Mouse (Mus musculus): Measurements from ENCODE around the gene Abcd4.

Abcd4 gene

DNA sequence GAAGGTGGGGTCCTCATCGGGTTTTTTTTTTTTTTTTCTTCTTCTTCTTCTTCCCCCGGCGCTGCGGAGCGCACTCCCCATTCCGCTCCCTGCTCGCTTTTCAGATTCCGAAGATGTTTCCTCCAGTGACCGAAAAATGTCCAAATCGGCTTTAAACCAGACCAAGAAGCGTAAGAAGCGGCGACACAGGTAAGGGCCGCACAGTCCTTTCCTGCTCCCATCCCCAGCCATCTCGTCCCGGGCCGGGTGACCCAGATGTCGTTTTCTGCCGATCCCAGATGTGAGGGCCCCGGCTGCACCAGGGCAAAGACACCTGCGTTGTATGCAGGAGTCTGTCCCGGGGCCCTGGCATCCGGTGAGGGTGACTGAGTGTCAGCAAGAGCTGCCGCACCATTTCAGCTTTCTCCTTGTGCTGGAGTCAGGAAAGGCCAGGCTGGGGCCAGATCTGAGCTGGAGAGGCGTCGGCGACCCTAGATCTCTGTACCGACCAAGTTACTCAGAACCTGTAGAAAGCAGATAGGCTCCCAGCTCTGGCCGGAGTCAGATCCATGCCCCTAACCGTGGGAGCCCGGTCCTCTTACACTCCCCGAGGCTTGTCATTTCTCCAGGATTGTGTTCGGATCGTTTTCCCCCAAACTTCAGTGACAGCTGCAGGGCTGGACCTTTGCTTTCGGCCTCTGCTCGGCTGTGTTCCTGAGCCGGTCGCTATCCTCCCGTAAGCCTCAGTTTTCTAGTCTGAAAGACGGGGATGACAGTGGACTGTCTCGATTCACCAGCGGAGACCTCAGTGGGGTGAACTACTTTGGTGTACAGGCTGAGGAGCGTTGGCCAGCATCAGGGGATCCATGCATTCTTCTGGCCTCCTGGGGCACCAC is 45.5 kb downstream of the Abcd4 start:
- DNase-seq (ENCODE audit: low spot score), result no peak

DNA sequence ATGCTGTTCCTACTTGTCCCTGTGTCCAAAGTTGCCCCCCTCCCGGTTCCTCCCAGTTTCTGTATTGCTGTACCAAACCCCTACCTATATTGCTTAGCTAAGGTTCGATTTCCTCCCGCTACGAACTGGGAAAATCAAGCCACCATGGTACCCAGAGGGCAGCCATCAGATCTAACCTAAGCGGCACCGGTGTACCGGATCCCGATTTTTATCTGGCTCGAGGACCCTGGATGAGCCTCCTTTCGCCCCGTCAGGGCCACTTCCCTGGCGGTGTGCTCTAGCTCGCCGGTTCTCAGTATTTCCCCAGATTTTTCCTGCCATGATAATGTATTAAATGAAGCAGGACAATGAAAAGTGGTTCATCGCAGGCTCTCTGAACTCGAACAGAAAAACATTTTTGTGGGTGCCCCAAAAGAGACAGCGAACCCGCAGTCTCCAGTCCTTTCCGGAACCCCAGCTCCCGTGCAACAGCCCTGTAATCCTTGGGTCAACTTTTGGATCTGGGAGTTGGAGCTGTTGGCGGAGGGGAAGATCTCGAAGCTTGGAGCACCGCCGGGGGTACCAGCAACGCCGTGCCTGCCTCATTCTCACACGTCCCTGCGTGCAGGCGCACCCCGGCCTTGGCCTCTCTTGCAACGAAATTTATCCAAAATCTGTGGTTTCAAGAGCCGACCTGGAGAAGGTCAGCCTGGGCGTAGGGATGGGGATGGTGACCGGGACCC is 46.4 kb downstream of the Abcd4 start:
- DNase-seq (ENCODE audit: low spot score), result no peak

DNA sequence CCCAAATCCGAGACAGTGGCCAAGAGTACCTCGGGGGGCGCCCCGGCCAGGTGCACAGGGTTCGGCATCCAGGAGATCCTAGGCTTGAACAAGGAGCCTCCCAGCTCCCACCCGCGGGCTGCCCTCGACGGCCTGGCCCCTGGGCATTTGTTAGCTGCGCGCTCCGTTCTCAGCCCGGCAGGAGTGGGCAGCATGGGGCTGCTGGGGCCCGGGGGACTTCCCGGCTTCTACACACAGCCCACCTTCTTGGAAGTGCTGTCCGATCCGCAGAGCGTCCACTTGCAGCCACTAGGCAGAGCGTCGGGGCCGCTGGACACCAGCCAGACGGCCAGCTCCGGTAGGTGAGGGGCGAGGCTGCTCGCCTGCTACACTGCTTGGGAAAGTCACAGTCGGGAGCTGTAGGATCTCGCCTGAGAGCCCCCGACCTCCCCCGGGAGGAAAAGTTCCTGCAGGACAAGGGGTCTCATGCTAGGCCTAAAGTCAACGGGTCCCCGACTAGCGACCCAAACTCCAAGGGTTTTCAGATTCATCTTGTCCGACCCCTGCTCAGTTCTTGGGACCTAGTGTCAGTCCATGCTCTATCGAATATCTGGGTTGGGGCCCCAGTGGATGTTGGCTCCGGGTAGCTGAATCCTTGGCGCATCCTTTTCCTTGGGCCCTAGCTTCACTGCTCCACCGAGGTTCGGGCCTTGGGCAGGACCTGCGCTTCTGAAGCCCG is 47.1 kb downstream of the Abcd4 start:
- no peak for DNase-seq (ENCODE audit: low spot score)

DNA sequence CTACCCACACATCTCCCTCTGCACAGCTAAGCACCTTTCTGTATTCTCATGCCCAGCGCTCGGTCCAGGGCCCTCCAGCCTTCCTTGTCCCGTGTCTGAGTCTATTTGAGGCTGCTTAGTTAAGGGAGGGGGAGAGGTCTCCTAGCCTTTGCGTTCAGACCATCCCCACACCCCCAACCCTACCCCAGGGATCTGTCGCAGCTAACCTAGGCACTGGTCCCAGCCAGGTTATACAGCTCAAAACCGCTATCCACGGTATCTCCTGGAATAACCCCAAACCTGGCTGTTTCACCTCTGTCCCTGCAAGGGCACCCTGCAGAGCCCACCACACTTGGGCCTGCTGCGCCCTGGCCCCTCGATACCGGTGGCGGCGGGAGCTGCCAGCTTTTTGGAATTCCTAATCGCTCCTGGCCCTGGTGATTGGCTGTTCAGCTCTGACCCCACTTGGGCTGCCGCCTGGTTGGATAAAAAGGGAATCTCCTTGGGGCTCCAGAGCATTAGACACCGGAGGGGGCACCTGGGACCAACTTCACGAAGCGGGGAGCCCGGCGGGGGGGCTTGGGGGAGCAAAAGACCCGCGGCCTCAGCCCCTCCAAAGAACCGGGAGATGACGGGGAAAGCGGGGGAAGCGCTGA is 47.8 kb downstream of the Abcd4 start, which contains the start of gene Vsx2:
TSS of gene Vsx2 (plus strand) at position 427 of the 635 bp plus-strand sequence.
- DNase-seq (ENCODE audit: low spot score), result no peak

DNA sequence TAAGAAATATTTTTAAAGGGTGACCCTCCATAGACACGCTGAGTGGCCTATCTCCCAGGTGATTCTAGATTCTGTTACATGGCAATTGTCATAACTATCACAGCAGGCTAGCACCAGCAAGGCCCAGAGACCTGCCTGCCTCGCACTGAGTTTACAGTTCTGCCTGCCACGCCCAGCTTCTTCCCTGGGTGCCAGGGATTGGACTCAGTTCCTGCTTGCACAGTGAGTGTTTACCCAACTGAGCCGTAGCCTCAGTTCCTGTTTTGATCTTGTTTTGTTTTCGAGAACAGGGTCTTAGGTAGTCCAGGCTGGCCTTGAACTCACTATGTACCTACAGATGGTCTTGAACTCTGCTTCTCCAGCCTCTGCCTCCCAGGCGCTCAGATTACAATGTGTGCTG is 49.6 kb downstream of the Abcd4 start:
- DNase-seq (ENCODE audit: low spot score), result no peak

DNA sequence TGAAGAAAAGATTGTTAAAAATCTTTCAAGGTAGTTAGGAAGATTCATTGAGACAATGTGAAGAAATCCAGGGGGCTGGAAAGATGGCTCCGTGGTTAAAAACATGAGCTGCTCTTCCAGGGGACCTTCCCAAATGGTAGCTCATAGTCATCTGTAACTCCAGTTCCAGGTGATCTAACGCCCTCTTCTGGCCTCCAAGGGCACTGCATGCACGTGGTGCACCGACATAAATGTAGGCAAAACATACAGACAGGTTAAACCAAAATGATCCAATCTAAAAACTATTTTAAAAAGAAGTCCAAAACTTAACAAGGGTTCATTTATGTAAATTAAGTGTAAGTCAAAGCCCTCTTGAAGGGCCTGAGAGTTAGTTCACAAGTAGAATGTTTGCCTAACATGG is 54.7 kb downstream of the Abcd4 start:
- DNase-seq (ENCODE audit: low spot score), result no peak

DNA sequence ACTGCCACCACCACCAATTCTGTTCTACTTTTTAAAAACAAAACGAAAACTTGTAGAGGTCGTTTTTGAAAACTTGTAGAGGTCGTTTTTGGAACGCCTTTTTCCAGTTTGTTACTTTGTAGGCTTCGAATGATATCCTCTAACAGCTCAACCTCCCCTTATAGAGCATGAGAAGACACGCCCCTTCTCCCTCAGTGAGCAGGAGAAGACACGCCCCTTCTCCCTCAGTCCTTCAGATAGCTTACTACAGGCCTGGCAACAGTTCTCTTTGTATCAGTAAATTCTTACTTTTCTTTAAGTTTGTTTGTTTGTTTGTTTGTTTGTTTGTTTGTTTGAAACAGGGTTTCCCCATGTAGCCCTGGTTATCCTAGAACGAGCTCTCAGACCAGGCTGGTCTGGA is 62.0 kb downstream of the Abcd4 start:
- DNase-seq (ENCODE audit: low spot score), result no peak
